Mouse (Mus musculus) lung, embryonic 14.5 days (tissue): Measurements from ENCODE around the gene Sfrp4. TPM values are rescaled to one million over a fixed set of nuclear protein-coding genes. Genes with fewer than 3 reads are reported as not detected.
A peak's percentile ranks its signal among the peaks of the same experiment; 100 is the strongest.

Source experiments
- ATAC-seq: fragments of 200-750 bp; cut with Nextera tagmentation; 2 replicates; pipeline ENCODE4 v1.8.0; 2017; ENCODE audit warnings: mild to moderate bottlenecking, moderate TSS enrichment, moderate library complexity; ENCODE audit not compliant: insufficient read depth
- DNase-seq: peaks from one replicate; pipeline ENCODE4 v3.0.0-alpha.2; 2015
- H3K27ac ChIP-seq: fragments of 300-500 bp; sonication (generic); 2 replicates; pipeline ENCODE4 v1.5.1; 2014; ENCODE audit warnings: low read depth, mild to moderate bottlenecking, moderate library complexity
- H3K27me3 ChIP-seq: fragments of 300-500 bp; sonication (generic); 2 replicates; pipeline ENCODE4 v1.6.1; 2014; ENCODE audit warnings: low read length, control low read depth; ENCODE audit not compliant: insufficient read depth
- H3K36me3 ChIP-seq: fragments of 300-500 bp; sonication (generic); 2 replicates; pipeline ENCODE4 v1.6.1; 2014; ENCODE audit warnings: control low read depth; ENCODE audit not compliant: insufficient read depth
- H3K4me1 ChIP-seq: fragments of 300-500 bp; sonication (generic); 2 replicates; pipeline ENCODE4 v1.6.1; 2014; ENCODE audit warnings: antibody characterized with exemption, control low read depth; ENCODE audit not compliant: insufficient read depth
- H3K4me2 ChIP-seq: fragments of 300-500 bp; sonication (generic); 2 replicates; pipeline ENCODE4 v1.6.1; 2014; ENCODE audit warnings: mild to moderate bottlenecking
- H3K4me3 ChIP-seq: fragments of 300-500 bp; sonication (generic); 2 replicates; pipeline ENCODE4 v1.5.1; 2014; ENCODE audit warnings: low read depth, low read length
- H3K9ac ChIP-seq: fragments of 300-500 bp; sonication (generic); 2 replicates; pipeline ENCODE4 v1.6.1; 2014
- H3K9me3 ChIP-seq: fragments of 300-500 bp; sonication (generic); 2 replicates; pipeline ENCODE4 v1.6.1; 2016; ENCODE audit warnings: low read depth, low read length, control low read depth
- CTCF ChIP-seq: IDR thresholded peaks from 2 replicates; pipeline ENCODE4 v1.5.1; 2016; ENCODE audit warnings: antibody characterized with exemption, low read depth
- WGBS: fragments of 180-500 bp; shearing (Covaris S2); extraction: QIAGEN DNeasy Blood & Tissue Kit; methylation state at CpG from one replicate; pipeline ENCODE4 v1.1.7; 2014; 5-methylcytosine and 5-hydroxymethylcytosine counted together
- polyA plus RNA-seq: library from polyadenylated mRNA; unstranded; fragments of >200 nt; fragmentation: Nextera tagmentation; extraction: Ambion mirVana; gene quantifications from 2 replicates; pipeline ENCODE4 v1.2.1, GENCODE M21; 2014

The Sfrp4 gene
- polyA plus RNA-seq, 1 experiment from 2014 or later: 0.32 TPM

- no peak overlapping the region for H3K4me3 ChIP-seq
- WGBS: 70% methylated on average over 4 of the region's 4 CpGs
- H3K27me3 ChIP-seq: no peaks in the 10 kb centered on the region
- peak; percentile 72 for TF ChIP-seq CTCF
- H3K27ac ChIP-seq: no peak overlapping the region
- DNase-seq (peak; percentile 71), ATAC-seq (no peak)
- H3K4me1 ChIP-seq: no peaks in the 10 kb centered on the region
- H3K9me3 ChIP-seq: no peaks in the 10 kb centered on the region
- H3K9ac ChIP-seq: no peak overlapping the region
- no peaks in the 10 kb centered on the region for H3K36me3 ChIP-seq
- H3K4me2 ChIP-seq: no peak overlapping the region
Observed at GRCm38 (mm10) chr13:19636131-19636530, 13.2 kb downstream of the Sfrp4 start.

- H3K4me2 ChIP-seq: no peak overlapping the region
- H3K4me1 ChIP-seq: no peaks in the 10 kb centered on the region
- WGBS: 58% methylated on average over 2 of the region's 2 CpGs
- ATAC-seq: no peak
- no peaks in the 10 kb centered on the region for H3K9me3 ChIP-seq
- no peak overlapping the region for H3K4me3 ChIP-seq
- H3K27me3 ChIP-seq: no peaks in the 10 kb centered on the region
- H3K27ac ChIP-seq: no peak overlapping the region
- no peaks in the 10 kb centered on the region for H3K36me3 ChIP-seq
- peak; percentile 65 for DNase-seq
- H3K9ac ChIP-seq: no peak overlapping the region
- TF ChIP-seq CTCF: peak; percentile 41
Observed at GRCm38 (mm10) chr13:19640203-19640851, 17.4 kb downstream of the Sfrp4 start.

GRCm38 (mm10) chr13:19643519-19643918 is 20.6 kb downstream of the Sfrp4 start:
- H3K9ac ChIP-seq: no peak overlapping the region
- no peak for TF ChIP-seq CTCF
- 29% methylated on average over 1 of the region's 1 CpGs for WGBS
- no peak overlapping the region for H3K27ac ChIP-seq
- no peaks in the 10 kb centered on the region for H3K36me3 ChIP-seq
- no peak for DNase-seq
- no peak for ATAC-seq
- no peaks in the 10 kb centered on the region for H3K9me3 ChIP-seq
- H3K27me3 ChIP-seq: no peaks in the 10 kb centered on the region
- H3K4me1 ChIP-seq: no peaks in the 10 kb centered on the region
- H3K4me3 ChIP-seq: no peak overlapping the region
- H3K4me2 ChIP-seq: no peak overlapping the region

GRCm38 (mm10) chr13:19644225-19644624 is 21.3 kb downstream of the Sfrp4 start:
- no peaks in the 10 kb centered on the region for H3K9me3 ChIP-seq
- H3K27me3 ChIP-seq: no peaks in the 10 kb centered on the region
- DNase-seq (no peak), ATAC-seq (no peak)
- no peak overlapping the region for H3K4me3 ChIP-seq
- no peak overlapping the region for H3K27ac ChIP-seq
- H3K4me2 ChIP-seq: no peak overlapping the region
- H3K4me1 ChIP-seq: no peaks in the 10 kb centered on the region
- no peaks in the 10 kb centered on the region for H3K36me3 ChIP-seq
- peak; percentile 21 for TF ChIP-seq CTCF
- 78% methylated on average over 2 of the region's 2 CpGs for WGBS
- H3K9ac ChIP-seq: no peak overlapping the region

GRCm38 (mm10) chr13:19649824-19650223 is 26.9 kb downstream of the Sfrp4 start:
- DNase-seq (no peak), ATAC-seq (no peak)
- Histone ChIP-seq H3K27me3 (no peaks in the 10 kb centered on the region), H3K4me2 (no peak overlapping the region), H3K9me3 (no peaks in the 10 kb centered on the region), H3K4me1 (no peaks in the 10 kb centered on the region), H3K4me3 (no peak overlapping the region), H3K27ac (no peak overlapping the region), H3K36me3 (no peaks in the 10 kb centered on the region), H3K9ac (no peak overlapping the region)
- 92% methylated on average over 2 of the region's 2 CpGs for WGBS
- no peak for TF ChIP-seq CTCF

- H3K4me2 ChIP-seq: no peak overlapping the region
- no peaks in the 10 kb centered on the region for H3K36me3 ChIP-seq
- no peak overlapping the region for H3K4me3 ChIP-seq
- no peaks in the 10 kb centered on the region for H3K9me3 ChIP-seq
- ATAC-seq (no peak), DNase-seq (no peak)
- H3K9ac ChIP-seq: no peak overlapping the region
- H3K4me1 ChIP-seq: no peaks in the 10 kb centered on the region
- H3K27me3 ChIP-seq: no peaks in the 10 kb centered on the region
- H3K27ac ChIP-seq: no peak overlapping the region
- WGBS: 84% methylated on average over 2 of the region's 2 CpGs
- TF ChIP-seq CTCF: no peak
Observed at GRCm38 (mm10) chr13:19652405-19652804, 29.5 kb downstream of the Sfrp4 start.

GRCm38 (mm10) chr13:19668355-19669140 is 45.6 kb downstream of the Sfrp4 start:
- TF ChIP-seq CTCF: no peak
- ATAC-seq: no peak
- no peak for DNase-seq
- no peak overlapping the region for H3K9ac ChIP-seq
- no peaks in the 10 kb centered on the region for H3K9me3 ChIP-seq
- WGBS: 78% methylated on average over 4 of the region's 4 CpGs
- no peak overlapping the region for H3K27ac ChIP-seq
- H3K27me3 ChIP-seq: no peaks in the 10 kb centered on the region
- H3K4me1 ChIP-seq: no peaks in the 10 kb centered on the region
- no peaks in the 10 kb centered on the region for H3K36me3 ChIP-seq
- H3K4me2 ChIP-seq: no peak overlapping the region
- no peak overlapping the region for H3K4me3 ChIP-seq
